Mouse (Mus musculus): ENCODE data around the gene Zbtb2. TPM values are rescaled to one million over a fixed set of nuclear protein-coding genes. Genes with fewer than 3 reads are reported as not detected.

Zbtb2 gene
- total RNA-seq, 2 experiments from 2014 or later = 5.1 to 6.3 TPM

DNA sequence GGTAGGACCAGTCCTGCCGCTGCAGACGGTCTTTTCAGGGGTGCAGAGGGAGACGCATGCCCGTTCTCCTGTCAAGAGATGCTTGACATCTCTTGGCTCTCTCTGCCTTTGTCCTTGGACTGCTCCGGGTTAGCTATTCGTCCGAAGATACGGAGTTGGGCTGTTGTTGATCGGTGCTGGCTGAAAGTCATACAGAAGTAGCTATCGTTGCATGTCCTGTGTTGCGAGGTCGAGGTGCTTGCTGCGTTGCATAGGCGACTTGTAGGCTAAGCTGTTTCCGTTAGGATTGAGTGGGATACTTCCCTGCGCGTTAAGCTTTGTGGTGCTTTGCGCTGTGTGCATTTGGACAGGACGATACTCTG lies 457 bp upstream of the Zbtb2 start:
- intact Hi-C loops (cut with DNase I) = no loop called here
- DNase-seq = no peak

DNA sequence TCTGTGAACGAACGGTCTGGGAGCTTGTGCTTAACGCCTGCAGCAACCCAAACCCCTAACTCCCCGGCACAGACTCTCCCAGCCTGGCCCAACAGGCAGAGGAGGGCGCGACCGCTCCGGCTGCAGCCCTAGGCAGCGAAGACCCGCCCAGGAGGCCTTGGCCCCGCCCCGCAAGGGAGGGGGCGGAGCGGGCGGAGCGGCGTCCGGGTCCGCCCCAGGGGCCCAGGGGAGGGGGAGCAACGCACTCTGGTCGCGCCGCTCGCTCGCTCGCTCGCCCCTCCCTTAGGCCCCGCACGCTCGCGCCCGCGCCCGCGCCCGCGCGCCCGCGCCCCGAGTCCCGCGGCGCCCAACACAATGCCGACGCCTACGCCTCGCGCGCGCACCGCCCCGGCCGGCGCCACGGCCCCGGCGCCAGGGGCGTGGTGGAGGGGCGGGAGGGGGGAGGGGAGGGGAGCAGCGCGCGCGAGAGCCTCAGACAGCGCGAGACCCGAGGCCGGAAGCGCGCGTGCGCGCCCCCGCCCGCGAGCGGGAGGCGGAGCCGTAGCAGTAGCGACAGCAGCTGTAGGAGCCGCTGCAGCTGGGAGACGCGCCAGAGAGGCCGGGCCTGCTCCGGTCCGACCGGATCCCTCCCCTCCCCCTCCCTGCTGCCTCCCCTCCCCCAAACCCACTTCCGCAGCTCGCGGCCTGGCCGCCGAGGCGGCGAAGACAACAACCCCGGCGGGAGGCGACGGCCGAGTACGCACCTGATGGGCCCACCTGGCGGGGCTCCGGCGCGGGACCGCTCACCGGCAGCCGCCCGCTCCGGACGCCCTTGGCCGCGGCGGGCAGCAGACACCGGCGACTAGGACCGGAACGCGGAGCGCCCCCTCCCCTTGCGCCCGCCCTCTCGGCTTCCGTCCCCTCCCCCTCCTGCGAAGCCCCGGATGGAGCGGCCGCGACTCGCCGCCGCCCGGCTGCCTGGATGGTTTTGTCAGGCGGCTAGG lies 1.0 kb downstream of the Zbtb2 start:
- intact Hi-C loops (cut with DNase I) = no loop called here

DNA sequence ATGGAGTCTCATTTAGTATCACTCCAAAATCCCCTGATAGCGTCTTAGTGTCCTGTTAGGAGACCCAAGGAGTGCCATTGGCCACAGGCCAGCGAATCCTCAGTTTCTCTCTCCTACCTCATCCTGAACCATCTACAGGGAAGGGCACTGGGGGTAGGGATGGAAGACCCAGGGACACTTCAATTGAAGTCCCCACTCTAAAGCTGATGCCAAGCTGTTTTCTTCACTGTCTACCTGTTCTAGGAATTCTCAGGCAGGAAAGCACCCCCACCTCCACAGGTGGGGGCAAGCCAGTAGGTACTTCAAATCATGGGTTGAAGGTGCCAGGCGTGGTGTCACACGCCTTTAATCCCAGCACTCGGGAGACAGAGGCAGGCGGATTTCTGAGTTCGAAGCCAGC lies 3.7 kb downstream of the Zbtb2 start:
- intact Hi-C loops (cut with DNase I) = no loop called here
- no peak for DNase-seq

More for the DNA sequence above, 1.0 kb downstream of the Zbtb2 start:
- peak; percentile 91 to 95 for DNase-seq

DNA sequence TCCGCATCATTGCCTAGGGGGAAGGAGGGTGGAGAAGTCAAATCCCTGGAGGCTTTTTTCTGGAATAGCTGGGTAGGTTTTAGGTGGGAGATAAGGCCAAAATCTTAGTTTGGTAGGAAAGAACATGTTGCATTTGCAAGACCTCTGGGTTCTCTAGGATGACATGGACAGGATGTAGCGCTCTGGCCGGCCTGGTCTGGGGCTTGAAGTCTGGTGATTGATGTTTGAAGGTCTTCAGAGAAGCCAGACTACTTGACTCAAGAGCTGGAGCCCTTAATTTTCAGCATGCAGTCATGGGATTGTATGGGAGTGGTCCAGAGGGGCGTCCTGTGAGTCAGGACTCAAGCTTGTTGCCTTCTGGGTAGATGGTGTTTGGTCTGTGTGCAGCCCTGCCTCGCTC lies 7.2 kb downstream of the Zbtb2 start:
- DNase-seq = no peak
- intact Hi-C loops (cut with DNase I) = no loop called here

DNA sequence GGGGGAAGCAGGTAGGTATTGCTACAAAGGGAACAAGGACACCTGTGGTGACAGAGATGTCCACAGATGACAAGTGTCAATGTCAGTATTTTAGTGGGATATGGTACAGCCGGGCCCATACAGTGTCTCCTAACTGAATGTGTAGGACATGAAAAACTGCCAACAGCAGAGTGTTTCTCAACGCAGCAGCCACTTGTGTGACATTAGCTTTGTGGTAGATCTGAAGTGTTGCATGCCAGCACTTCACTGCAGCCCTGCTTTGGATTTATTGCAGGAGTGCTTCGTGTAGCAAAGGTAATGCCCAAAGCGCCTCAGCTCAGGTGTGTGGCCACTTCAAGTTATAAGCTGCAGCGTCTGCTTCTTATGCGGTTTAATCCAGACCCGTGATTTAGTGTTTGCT lies 11.0 kb downstream of the Zbtb2 start:
- DNase-seq = no peak
- intact Hi-C loops (cut with DNase I) = no loop called here

DNA sequence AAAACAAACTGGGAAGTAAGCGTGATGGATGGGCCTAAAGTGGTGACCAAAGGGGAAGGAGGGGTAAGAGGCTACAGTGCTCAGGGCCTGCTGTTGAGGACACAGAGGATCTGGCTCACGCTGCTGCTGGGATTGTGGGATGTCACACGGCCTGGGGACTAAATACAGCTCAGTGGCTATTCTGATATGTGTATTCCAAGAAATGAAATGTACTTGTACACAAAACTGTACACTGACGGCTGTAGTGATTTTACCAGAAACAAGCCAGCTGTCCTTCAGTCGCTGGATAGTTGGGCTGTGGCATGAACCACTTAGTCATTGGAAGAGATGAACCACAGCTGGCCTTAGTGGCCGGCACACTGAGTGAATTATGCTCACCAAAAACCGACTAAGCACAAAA lies 11.4 kb downstream of the Zbtb2 start:
- no peak for DNase-seq

DNA sequence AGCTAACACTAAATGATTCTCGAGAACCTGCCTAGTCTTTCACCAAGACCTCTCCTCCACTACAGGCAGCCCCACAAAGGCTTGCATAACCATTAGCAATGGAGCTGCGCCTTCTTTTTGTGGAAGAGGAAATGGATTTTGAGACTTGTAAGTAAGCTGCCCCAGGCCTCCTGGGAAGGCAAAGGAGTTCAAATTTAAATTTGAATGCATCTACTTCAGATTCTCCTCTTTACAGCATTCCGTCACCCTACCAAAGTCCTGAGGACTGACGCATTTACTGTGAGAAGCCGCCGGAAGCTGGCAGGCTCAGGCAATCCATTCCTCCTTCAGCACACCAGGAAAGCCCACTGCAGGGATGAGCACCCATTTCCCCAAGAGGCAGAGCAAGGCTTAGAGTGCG lies 12.6 kb downstream of the Zbtb2 start:
- no peak for DNase-seq
- intact Hi-C loops (cut with DNase I) = no loop called here

More for the DNA sequence above, 11.4 kb downstream of the Zbtb2 start:
- intact Hi-C loops (cut with DNase I) = no loop called here

DNA sequence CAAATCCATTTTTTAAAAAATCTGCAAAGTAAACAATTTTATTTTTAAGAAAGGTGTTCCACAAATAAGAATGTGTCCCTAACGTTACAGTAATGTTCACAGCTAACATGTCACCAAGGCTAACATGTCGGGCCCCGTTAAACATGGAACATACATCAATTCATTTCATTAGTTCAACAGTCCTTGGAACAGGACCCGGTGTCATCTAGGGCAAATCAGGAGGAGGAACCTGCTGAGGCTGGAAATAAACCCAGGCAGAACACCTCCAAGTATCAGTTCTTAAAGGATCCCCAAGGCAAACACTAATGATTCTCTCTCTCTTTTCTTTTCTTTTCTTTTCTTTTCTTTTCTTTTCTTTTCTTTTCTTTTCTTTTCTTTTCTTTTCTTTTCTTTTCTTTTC lies 13.2 kb downstream of the Zbtb2 start:
- intact Hi-C loops (cut with DNase I) = no loop called here
- no peak for DNase-seq

DNA sequence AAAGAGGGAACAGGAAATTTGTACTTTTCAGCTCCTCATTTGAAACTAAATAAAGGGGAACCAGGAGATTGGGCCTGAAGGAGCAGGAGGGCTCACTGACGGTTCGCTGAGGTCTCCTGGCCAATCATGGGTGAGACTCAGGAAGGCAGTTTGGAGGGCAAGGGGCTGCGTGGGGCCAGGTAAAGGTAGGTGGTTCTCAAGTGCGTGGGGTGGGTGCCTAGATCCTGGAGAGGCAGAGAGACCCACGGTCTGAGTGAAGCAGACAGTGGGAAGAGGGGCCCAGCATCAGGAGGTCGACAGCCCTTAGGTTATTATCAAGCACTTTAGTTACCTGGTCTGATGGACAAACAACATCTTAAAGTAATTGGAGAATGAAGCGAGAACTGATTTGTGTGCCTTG lies 13.7 kb downstream of the Zbtb2 start:
- intact Hi-C loops (cut with DNase I) = no loop called here
- no peak for DNase-seq

DNA sequence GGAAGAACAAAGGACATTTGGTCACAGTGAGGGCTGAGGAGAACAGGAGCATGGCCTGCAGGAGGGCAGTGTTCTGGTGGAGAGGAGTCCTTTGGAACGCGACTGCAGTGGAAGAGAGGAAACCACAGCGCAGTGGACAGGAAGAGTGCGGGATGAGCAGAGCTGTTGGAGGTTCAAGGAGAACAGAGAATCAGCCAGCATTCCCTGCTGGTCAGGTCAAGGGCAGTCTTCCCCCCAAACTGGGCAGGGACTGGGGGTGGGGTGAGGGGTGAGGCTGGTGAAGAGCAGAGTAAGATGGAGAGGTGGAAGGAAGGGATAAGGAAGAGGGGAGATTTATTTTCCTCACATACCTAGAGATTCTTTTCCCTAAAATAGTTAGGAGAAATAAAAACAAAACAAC lies 14.3 kb downstream of the Zbtb2 start:
- intact Hi-C loops (cut with DNase I) = no loop called here
- no peak for DNase-seq

DNA sequence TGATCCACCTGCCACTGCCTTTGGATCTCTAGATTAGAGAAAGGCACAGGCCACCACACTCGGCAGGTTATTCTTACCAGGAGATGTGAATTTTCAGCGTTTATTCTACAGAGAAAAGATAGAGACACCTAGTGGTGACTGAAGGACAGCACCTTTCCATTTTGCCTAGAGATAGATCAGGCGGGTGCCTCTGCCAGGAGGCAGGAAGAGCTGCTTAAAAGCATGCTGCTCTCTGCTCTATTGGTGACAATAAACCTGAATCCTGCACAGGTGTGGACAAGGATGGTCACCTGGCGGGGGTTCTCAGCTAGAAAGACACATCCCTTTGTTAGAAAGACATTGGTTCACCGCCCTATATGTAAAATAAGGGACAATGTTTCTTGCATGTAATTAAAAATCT lies 15.9 kb downstream of the Zbtb2 start:
- DNase-seq = no peak
- intact Hi-C loops (cut with DNase I) = no loop called here

DNA sequence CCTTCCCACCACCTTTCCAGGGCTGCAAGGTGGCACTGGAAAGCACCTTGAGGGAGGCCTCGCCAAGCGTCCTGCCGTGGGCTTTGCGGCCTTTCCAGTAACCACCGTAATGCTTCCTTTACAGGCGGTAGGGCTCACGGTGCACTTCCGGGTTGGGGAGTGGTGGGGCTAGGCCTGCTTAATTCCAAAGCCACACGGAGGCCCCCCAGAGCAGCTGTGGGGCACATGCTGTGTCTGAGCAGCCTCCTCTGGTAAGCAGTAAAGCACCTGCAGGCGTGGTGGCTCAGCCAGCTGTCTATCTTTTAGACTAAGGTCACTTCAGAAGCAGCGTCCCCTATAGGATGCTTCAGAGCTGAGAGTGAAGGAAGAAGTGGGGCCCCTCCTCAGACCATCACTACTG lies 17.8 kb downstream of the Zbtb2 start:
- no peak for DNase-seq
- intact Hi-C loops (cut with DNase I) = no loop called here

DNA sequence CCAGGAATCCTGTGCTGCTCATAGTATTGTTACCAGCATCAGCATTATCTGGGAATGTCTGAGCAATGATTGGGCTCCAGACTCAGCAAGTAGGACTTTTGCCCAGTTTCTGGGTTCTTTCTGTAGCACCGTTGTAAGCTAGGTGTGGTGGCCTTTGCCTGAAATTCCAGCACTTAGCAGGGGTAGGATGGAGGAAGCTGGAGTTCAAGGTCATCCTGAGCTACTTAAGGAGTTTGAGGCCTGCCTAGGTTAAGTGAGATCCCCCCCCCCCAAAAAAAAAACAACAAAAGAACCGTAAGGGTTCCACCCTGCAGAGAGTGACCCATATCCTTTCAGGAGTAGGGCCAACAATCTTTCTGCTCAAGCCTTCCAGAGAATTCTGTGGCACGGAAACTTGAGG lies 23.3 kb downstream of the Zbtb2 start:
- no peak for DNase-seq
- intact Hi-C loops (cut with DNase I) = no loop called here

DNA sequence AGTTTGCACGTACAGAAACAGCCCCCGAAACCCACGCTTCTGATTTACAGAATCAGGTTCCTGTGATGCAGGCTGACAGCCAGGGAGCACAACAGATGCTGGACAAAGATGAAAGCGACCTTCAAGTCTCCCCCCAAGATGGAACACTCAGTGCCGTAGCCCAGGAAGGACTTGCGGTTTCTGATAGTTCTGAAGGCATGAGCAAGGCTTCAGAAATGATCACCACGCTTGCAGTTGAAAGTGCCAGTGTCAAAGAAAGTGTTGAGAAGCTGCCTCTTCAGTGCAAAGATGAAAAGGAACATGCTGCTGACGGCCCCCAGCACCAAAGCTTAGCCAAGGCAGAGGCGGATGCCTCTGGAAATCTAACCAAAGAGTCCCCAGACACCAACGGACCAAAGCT lies 30.5 kb downstream of the Zbtb2 start:
- no peak for DNase-seq
- intact Hi-C loops (cut with DNase I) = no loop called here

DNA sequence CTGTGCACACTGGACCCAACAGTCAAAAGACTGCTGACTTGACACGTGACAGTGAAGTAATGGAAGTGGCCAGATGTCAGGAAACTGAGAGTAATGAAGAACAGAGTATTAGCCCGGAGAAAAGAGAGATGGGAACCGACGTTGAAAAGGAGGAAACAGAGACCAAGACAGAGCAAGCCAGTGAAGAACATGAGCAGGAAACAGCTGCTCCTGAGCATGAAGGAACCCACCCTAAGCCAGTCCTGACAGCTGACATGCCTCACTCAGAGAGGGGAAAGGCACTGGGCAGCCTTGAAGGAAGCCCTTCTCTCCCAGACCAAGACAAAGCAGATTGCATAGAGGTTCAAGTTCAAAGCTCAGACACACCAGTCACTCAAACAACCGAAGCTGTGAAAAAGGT lies 31.3 kb downstream of the Zbtb2 start:
- intact Hi-C loops (cut with DNase I) = no loop called here
- DNase-seq = no peak

DNA sequence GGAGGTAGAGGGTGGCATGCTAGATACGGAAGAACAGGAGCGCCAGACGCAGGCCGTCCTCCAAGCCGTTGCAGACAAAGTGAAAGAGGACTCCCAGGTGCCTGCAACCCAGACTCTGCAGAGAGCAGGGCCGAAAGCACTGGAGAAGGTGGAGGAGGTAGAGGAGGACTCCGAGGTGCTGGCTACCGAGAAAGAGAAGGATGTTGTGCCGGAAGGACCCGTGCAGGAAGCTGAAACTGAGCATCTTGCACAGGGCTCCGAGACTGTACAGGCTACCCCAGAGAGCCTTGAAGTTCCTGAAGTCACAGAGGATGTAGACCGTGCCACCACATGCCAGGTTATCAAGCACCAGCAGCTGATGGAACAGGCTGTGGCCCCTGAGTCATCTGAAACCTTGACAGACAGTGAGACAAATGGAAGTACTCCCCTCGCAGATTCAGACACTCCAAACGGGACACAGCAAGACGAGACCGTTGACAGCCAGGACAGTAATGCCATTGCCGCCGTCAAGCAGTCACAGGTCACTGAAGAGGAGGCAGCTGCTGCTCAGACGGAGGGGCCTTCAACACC lies 31.9 kb downstream of the Zbtb2 start:
- DNase-seq = no peak
- intact Hi-C loops (cut with DNase I) = no loop called here

DNA sequence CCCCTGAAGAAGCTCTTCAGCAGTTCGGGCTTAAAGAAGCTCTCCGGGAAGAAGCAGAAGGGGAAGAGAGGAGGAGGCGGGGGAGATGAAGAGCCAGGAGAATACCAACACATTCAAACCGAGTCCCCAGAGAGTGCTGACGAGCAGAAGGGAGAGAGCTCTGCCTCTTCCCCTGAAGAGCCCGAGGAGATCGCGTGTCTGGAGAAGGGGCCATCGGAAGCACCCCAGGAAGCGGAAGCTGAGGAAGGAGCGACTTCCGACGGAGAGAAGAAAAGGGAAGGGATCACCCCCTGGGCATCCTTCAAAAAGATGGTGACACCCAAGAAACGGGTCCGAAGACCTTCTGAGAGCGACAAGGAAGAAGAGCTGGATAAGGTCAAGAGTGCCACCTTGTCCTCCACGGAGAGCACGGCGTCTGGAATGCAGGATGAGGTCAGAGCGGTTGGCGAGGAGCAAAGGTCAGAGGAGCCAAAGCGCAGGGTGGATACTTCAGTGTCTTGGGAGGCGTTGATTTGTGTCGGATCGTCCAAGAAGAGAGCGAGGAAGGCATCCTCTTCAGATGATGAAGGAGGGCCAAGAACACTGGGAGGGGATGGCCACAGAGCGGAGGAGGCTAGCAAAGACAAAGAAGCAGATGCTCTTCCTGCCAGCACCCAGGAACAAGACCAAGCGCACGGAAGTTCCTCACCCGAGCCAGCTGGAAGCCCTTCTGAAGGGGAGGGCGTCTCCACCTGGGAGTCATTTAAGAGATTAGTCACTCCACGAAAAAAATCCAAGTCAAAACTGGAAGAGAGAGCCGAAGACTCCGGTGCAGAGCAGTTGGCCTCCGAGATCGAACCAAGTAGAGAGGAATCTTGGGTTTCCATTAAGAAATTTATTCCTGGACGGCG lies 33.3 kb downstream of the Zbtb2 start:
- intact Hi-C loops (cut with DNase I) = no loop called here
- peak; percentile 41 for DNase-seq

DNA sequence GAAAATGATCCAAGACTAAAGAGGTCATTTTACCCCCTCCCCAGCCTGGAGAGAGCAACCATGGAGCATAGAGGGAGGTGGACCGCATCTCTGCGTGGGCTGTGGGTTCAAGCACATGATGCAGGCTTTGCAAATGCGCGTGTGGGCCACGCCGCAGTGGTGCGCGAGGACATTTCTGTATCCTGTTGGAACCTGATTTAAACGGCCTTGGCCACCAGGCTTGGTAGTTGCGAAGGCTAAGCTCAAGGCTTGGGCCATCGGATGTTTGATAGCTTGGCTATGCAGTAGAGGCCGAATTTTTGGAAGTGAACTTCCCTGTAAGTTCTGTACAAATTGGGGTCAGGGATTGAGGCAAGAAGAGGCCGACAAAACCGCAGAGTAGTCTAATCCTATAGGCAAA lies 40.3 kb downstream of the Zbtb2 start:
- no peak for DNase-seq
- intact Hi-C loops (cut with DNase I) = loop anchor here (2.0 kb wide), 1 partner anchor 351 kb away; no protein-coding TSS in a partner anchor

DNA sequence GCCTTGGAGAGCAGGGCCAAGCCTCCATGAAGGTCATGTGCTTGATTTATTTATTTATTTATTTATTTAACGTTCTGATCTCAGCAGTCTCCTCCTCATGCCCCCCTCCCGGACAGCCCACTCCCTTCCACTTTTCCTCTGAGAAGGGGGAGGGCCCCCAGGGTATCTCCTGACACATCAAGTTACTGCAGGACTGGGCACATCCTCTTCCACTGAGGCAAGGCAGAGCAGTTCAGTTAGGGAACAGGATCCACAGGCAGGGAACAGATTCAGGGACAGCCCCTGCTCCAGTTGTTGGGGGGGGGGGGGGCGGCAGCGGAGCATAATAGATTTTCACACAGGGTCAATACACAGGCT lies 40.8 kb downstream of the Zbtb2 start:
- intact Hi-C loops (cut with DNase I) = loop anchor here (2.0 kb wide), 1 partner anchor 350 kb away; no protein-coding TSS in a partner anchor
- DNase-seq = no peak

DNA sequence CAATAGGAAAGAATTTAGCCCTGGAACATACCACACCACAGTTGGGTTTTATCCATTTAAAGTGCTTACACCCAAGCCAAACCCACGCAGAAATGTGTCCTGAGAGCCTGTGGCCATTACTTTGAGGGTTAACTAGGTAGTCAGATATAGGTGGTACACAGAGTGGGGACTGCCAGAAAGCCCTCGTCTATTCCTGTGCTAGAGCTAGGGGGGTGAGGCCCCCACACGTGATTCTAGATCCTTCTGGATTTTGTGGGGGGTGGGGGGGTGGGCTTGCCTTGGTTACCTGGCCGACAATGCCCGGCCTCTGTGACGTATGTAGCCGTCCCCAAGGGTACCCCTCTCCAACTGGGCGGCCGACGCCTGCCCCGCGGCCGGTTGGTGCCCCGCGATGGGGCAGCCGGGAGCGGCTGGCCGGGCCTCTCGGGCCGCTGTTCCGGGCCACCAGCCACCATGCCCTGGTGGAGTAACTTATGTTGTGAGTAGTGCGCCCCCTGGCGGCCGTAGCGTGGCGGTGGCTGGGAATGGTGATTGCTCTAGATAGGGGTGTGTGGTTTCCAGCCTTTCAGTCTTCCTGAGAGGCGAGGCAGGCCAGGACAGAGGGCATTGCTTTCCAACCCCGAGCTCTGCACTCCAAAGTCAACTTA lies 41.3 kb downstream of the Zbtb2 start:
- intact Hi-C loops (cut with DNase I) = loop anchor here (2.0 kb wide), 1 partner anchor 350 kb away; no protein-coding TSS in a partner anchor
- DNase-seq = peak; percentile 91 to 94

Data from gastrocnemius, postnatal 36 days (tissue).